Mouse (Mus musculus) embryo, embryonic 11 days (tissue): ENCODE data around the gene Pabpc1l.

Experiments used
- DNase-seq: peaks from one replicate; pipeline ENCODE4 v3.0.0-alpha.2; 2015

Gene Pabpc1l

DNA sequence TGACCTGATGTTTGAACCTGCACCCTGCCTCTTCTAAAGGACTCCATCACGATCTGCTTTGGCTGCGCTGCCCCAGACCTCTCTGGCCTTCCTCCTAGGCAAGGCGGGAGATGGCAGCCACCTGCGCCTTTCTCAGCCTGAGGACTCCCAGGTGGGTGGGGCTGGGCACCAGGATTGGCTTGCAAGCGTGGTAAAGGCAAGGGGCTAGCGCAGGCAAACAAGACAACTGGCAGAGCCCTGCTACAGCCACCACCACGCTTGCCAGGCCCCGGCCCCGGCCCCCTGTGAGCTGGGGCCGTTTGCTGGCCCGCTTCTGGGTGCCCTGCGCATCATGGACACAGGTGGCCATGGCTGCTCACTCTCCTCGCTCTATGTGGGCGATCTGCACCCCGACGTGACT, at the start of gene Pabpc1l:
Gene Pabpc1l (plus strand): TSS at position 301 of the 400 bp plus-strand sequence.
- DNase-seq: no peak

GRCm38 (mm10) chr2:163976448-163976847, 48.8 kb upstream of the Pabpc1l start:
- DNase-seq: no peak

DNA sequence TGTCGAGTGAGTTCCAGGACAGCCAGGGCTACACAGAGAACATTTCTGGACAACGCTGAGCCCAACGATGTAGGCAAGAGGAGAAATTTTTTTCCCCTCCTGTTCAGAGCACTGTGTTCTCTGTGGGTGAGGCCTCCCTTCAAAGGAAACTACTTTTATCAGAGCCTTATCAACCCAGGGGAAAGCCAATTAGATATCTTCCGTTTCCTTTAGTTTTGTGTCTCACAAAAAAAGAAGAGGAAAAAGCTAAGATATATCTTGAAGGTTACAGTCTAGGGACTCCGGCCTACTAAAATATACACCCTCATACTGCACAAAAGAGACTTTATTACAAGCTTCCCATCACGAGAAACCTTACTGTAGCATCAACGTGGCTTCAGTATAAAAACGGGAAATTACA, 38.0 kb upstream of the Pabpc1l start:
- no peak for DNase-seq

GRCm38 (mm10) chr2:163992871-163993270, 32.4 kb upstream of the Pabpc1l start:
- DNase-seq: no peak

DNA sequence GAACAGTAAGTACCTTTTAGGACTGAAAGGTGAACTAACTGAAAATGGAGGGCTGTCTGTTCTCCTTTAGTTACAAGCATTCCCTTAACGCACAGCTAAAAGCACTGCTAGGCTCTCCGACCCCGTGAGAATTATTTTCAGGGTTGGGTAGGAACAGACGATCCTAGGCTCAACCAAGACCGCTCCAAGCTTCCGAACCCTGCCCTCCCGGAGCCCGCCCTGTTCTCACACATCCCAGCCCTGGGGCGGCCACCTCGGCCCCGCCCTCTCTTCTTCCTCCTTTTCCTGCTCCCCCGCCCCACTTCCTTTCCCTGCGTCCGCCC, 30.6 kb upstream of the Pabpc1l start, which contains the start of gene Ywhab:
Gene Ywhab (plus strand): TSS at position 307 of the 323 bp plus-strand sequence.
- DNase-seq: no peak

GRCm38 (mm10) chr2:163994977-163995862, 30.0 kb upstream of the Pabpc1l start:
- DNase-seq: peak; percentile 98

DNA sequence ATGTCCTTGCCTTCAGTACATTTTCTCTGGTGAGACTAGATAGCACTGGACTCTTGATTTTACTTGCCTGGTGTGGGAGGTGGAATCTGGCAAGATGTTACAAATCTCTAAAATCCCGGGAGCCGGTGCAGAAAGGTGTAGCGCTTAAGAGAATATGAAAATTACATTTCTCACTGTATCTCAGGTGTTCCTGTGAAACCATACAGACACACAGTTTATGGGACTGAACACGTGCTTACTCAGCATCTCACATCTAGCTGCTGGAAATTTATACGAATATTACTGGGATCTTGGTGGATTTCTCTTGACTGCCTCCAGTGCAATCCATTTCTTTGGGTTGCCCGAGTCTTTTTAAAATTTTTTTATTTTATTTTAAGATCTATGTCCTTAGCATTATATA, 29.0 kb upstream of the Pabpc1l start:
- DNase-seq: no peak

DNA sequence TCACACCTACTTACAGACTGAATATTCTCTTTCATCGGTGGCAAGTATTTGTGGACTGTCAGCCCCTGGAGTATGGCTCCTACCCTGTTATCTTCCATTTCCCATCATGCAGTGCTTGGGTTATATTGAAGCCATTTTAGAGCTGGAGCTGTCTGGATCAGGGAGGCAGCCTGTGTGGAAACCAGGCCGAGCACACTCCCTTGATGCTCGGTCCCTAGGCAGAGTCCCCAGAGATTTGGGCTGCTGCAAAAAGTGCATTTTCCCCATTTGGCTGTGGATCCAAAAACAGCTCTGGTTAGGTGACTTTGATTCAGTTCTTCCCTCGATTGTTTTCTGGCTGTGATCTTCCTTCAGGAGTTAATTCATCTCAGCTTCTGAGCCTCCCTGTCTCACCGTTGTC, 28.4 kb upstream of the Pabpc1l start:
- DNase-seq: no peak

GRCm38 (mm10) chr2:163998981-163999380, 26.3 kb upstream of the Pabpc1l start:
- DNase-seq: no peak

DNA sequence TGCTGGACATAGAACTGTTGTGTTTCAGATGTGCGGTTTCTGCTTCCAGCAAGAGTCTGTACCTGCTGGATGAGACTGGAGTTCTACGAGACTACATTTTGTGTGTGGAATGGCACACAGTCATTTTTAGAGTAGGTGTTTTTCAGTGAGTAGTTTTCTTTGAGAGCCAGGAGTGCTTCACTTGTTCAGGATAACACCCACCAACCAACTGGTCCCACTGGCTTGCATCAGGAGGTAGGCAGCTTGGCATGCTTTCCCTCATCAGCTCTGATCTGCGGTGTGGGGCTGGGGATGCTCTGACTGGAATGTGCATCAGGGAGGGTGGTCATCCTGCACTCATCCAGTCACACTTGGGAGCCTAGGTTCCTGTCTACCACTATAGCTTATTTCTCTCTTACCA, 22.6 kb upstream of the Pabpc1l start:
- no peak for DNase-seq

DNA sequence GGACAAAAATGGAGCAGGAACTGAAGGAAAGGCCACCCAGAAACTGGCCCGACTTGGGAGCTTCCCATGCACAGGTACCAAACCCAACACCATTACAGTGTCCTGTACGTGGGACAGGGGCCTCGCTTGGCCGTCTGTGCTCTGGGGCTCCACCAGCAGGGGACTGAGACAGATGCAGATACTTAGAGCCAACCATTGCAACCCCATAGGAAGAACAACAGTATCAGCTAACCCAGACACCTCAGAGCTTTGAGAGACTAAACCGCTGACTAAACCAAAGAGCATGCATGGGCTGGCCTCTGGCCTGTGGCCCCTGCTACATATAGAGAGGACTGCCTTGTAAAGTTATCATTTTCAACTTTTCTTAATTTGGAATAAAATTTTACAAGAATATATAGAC, 20.7 kb upstream of the Pabpc1l start:
- DNase-seq: no peak

- peak; percentile 39 for DNase-seq
Measured at GRCm38 (mm10) chr2:164006932-164007331, 18.3 kb upstream of the Pabpc1l start.

DNA sequence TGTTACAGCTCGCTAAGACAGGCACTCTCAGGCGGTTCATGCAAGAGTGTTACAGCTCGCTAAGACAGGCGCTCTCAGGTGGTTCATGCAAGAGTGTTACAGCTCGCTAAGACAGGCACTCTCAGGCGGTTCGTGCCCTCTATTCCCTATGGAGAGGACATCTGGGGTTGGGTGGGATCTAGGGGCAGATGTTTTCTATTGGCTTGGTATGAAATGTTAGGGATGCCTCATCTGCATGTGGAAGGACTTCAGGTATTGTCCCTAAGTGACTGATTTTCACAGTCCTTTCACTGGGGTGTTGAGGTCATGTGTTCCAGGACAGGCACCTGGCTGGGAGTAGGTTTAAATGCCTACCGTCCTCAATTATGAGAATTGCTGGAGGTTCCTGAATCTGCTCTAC, 17.7 kb upstream of the Pabpc1l start:
- no peak for DNase-seq

GRCm38 (mm10) chr2:164007987-164008545, 17.2 kb upstream of the Pabpc1l start:
- no peak for DNase-seq

DNA sequence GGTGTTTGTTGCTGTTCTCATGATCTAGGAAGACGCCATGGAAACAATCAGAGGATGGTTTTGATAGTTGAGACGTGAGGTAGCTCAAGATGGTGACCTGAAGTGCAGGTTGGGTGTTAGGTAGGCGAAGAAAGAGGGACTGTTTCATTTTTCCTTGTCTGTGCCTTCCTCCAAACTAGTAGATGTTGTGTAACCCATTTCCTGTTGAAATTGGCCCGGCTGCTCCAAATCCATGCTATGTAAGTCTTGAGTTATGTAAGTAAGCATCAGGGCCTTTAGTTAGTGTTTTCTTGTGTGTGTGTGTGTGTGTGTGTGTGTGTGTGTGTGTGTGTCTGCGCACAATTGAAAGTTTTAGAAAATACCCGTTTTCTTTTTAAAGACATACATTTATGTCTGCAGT, 16.0 kb upstream of the Pabpc1l start:
- DNase-seq: no peak

GRCm38 (mm10) chr2:164010496-164010895, 14.8 kb upstream of the Pabpc1l start:
- no peak for DNase-seq

DNA sequence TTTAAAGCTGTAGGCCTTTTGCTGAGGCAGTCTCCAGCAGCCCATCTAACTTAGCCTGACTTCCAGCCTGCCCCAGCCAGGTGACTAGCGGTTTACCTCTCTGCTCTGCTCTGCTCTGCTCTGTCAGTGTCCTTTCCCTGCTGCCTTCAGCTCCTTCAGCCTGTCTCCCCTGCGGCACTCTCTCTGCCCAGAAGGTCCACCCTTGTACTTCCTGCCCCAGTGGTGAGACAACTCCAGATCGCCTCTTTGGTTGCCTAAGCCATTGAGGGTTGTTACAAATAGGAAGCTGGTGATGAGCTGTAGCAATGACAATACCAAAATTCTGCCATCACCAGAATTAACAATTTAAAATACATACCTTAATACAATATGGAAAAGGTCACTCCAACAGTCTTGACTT, 14.3 kb upstream of the Pabpc1l start:
- no peak for DNase-seq

DNA sequence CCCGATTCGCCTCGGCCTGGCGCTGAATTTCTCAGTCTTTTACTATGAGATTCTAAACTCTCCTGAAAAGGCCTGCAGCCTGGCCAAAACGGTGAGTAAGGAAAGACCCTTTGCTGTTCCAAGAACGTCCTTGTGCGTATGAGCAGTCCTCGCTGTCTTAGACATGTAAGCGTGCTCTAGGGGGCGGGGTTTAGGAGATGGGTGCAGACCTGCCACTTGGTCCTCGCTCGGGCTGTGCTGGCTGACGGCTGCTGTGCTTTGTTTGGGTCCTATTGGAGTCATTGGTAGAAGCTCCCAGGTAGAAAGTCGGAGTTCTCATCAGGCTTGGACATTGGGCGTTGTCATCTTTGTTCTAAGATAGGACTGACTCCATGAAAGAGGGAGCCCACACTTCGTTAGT, 9.9 kb upstream of the Pabpc1l start:
- DNase-seq: no peak

GRCm38 (mm10) chr2:164018910-164019309, 6.3 kb upstream of the Pabpc1l start:
- DNase-seq: no peak

DNA sequence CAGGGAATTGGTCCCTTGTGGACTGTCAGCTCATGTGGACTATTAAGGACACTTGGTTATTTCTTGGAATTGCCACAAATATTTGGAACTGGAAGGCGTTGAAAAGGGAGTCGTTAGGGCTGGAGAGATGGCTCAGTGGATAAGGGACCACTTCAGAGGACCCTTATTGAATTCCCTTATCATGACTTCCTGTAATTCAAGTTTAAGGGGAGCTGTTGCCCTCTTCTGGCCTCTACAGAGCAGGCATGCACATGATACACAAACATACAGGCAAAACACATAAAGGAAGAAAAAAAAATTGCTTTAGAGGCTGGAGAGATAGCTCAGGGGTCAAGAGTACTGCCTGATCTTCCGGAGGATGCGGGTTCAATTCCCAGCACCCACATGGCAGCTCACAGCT, 5.3 kb upstream of the Pabpc1l start:
- no peak for DNase-seq

GRCm38 (mm10) chr2:164022104-164022503, 3.1 kb upstream of the Pabpc1l start:
- DNase-seq: no peak

DNA sequence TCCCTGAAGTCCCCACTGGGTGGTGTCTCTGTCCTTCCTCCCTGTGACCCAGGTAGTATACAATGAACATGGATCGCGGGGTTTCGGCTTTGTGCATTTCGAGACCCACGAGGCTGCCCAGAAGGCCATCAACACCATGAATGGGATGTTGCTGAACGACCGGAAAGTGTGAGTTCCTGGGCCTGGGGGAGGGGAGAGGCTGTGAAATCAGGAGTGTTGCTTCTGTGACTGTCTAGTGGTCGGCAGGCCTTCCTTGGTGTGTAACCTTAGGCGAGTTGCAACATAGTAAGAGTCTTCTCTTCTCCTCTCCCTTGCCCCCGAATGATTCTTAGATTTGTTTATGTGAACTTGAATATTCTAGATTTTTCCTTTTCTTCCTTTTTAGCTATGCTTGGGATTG, 5.9 kb downstream of the Pabpc1l start:
- DNase-seq: no peak

GRCm38 (mm10) chr2:164032973-164033372, 7.7 kb downstream of the Pabpc1l start:
- no peak for DNase-seq

GRCm38 (mm10) chr2:164036520-164037019, 11.3 kb downstream of the Pabpc1l start:
- peak; percentile 23 for DNase-seq
